Mouse (Mus musculus) heart, embryonic 16.5 days (tissue): ENCODE results near the gene Naa40. TPM values are rescaled to one million over a fixed set of nuclear protein-coding genes. Genes with fewer than 3 reads are reported as not detected.

Source experiments
- ATAC-seq: fragments of 200-750 bp; cut with Nextera tagmentation; replicated peaks from 2 replicates; pipeline ENCODE4 v1.8.0; 2017; ENCODE audit warnings: moderate number of reproducible peaks; ENCODE audit not compliant: insufficient read depth, low FRiP score; ENCODE audit errors: extremely low read depth
- H3K27ac ChIP-seq: fragments of 300-500 bp; sonication (generic); 2 replicates; pipeline ENCODE4 v1.5.1; 2014; ENCODE audit warnings: mild to moderate bottlenecking, low read length, control low read depth, moderate library complexity
- H3K27me3 ChIP-seq: fragments of 300-500 bp; sonication (generic); 2 replicates; pipeline ENCODE4 v1.6.1; 2014; ENCODE audit warnings: low read length, mixed read lengths; ENCODE audit not compliant: control insufficient read depth, insufficient read depth
- H3K36me3 ChIP-seq: fragments of 300-500 bp; sonication (generic); 2 replicates; pipeline ENCODE4 v1.6.1; 2014; ENCODE audit not compliant: control insufficient read depth, insufficient read depth
- H3K4me1 ChIP-seq: fragments of 300-500 bp; sonication (generic); 2 replicates; pipeline ENCODE4 v1.6.1; 2014; ENCODE audit warnings: low read length, mixed read lengths; ENCODE audit not compliant: control insufficient read depth, insufficient read depth
- H3K4me2 ChIP-seq: fragments of 300-500 bp; sonication (generic); 2 replicates; pipeline ENCODE4 v1.6.1; 2014; ENCODE audit warnings: low read depth, mild to moderate bottlenecking, control low read depth, low read length
- H3K4me3 ChIP-seq: fragments of 300-500 bp; sonication (generic); 2 replicates; pipeline ENCODE4 v1.5.1; 2014; ENCODE audit warnings: mild to moderate bottlenecking, control low read depth, low read length
- H3K9ac ChIP-seq: fragments of 300-500 bp; sonication (generic); 2 replicates; pipeline ENCODE4 v1.6.1; 2014; ENCODE audit warnings: low read length, control low read depth
- H3K9me3 ChIP-seq: fragments of 300-500 bp; sonication (generic); replicated peaks from 2 replicates; pipeline ENCODE4 v1.6.1; 2016; ENCODE audit warnings: low read length; ENCODE audit not compliant: control insufficient read depth
- WGBS: fragments of 180-500 bp; shearing (Covaris S2); extraction: QIAGEN DNeasy Blood & Tissue Kit; methylation state at CpG from one replicate; pipeline ENCODE4 v1.1.7; 2014; 5-methylcytosine and 5-hydroxymethylcytosine counted together
- polyA plus RNA-seq: library from polyadenylated mRNA; unstranded; fragments of >200 nt; fragmentation: Nextera tagmentation; extraction: Ambion mirVana; gene quantifications from 2 replicates; pipeline ENCODE4 v1.2.1, GENCODE M21; 2015

Naa40 gene
- polyA plus RNA-seq = 59.3 and 61.1 TPM in 2 replicates

DNA sequence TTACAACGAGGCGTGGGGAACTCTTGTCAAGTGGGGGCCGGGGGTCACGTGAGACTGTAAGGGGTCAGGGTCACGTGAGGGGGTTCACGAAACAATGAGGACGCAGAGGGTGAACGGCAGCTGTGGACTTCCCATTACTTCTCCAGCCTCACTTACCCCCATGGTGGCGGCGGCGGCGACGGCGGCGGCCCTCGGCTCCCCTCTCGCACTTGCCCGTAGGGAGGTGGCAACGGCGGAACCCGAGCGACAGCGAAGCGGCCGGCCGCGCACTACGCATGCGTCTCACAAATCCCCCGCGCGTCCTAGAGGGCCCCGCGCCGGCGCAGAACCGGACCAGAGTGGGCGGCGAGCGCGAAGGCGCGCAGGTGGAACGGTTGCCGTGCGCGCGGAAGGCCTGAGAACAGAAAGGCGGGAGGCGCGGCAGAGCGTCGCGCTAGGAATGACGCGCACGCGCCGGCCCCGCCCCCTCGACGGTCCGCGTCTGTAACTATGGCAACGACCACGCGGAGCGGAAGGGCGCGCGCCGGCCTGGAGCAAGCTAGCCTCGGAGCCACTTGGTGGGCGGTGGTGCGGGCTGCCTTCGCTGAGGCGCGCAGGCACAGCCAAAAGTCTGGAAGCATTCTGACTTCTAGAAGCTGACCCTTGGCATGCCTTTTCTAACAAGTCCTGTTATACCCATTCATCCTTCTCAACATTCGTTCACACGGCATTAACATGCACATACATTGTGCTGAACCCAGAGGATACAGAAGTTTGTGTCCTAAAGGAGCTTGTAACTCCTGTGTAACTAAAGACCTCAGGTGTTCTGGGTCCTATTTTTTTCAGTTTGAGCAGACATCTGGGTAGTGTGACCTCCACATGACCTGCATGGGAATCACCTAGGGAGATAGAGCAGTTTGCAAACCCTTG is at the start of gene Naa40:
Naa40 (minus strand) TSS at position 402 of the 909 bp plus-strand sequence.
- H3K9ac ChIP-seq = peak within 1 kb of the TSS; percentile 80
- peak within 1 kb of the TSS; percentile 67 for H3K4me2 ChIP-seq
- WGBS = under 1% methylated on average over 79 of the region's 80 CpGs
- H3K27ac ChIP-seq = peak within 1 kb of the TSS; percentile 94
- peak within 1 kb of the TSS; percentile 87 for H3K4me3 ChIP-seq
- peak; percentile 94 for ATAC-seq
- peaks cover 18% of the 10 kb centered on the region for H3K36me3 ChIP-seq
- peaks cover 20% of the 10 kb centered on the region for H3K4me1 ChIP-seq
- H3K27me3 ChIP-seq = no peaks in the 10 kb centered on the region
- H3K9me3 ChIP-seq = no peaks in the 10 kb centered on the region

DNA sequence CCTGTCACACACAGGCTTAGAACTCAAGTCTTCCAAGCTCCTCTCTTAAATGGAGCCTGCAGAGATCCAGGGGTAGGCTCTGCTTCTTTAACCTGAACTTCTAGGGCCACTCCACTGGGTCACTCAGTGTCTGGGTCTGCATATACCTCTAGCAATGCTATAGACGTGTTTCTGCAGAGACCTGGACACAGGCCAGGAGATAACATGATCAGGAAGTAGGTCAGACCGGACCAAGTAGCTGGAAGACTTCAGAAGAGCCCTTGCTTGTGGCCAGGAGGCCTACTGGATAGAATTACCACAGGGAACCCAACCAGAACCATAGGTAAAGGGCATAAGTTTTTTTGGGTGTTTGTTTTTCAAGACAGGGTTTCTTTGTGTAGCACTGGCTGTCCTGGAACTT is 48.8 kb upstream of the Naa40 start:
- H3K9ac ChIP-seq = no peak overlapping the region
- H3K4me3 ChIP-seq = no peak overlapping the region
- peaks cover 28% of the 10 kb centered on the region for H3K4me1 ChIP-seq
- no peaks in the 10 kb centered on the region for H3K9me3 ChIP-seq
- H3K36me3 ChIP-seq = peaks cover 19% of the 10 kb centered on the region
- 5% methylated on average over 2 of the region's 2 CpGs for WGBS
- no peaks in the 10 kb centered on the region for H3K27me3 ChIP-seq
- ATAC-seq = no peak
- H3K4me2 ChIP-seq = no peak overlapping the region
- no peak overlapping the region for H3K27ac ChIP-seq

DNA sequence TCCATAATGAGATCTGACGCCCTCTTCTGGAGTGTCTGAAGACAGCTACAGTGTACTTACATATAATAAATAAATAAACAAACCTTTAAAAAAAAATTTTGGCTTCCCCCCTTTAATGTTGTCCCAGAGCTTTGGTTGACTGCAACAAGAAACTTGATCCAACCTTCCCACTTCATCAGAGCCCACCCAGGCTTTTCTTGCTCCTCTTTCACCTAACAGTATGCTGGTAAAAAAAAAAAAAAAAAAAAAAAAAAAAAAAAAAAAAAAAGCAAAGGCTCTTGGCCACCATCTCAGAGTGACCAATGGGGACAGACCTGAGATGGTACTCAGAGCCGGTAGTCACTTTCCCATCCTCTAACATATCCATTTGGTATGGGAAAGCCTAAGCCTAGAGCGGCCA is 47.3 kb upstream of the Naa40 start:
- H3K27ac ChIP-seq = no peak overlapping the region
- H3K4me1 ChIP-seq = peaks cover 14% of the 10 kb centered on the region
- 82% methylated on average over 3 of the region's 3 CpGs for WGBS
- no peaks in the 10 kb centered on the region for H3K9me3 ChIP-seq
- H3K4me3 ChIP-seq = no peak overlapping the region
- H3K4me2 ChIP-seq = no peak overlapping the region
- peaks cover 31% of the 10 kb centered on the region for H3K36me3 ChIP-seq
- no peaks in the 10 kb centered on the region for H3K27me3 ChIP-seq
- no peak overlapping the region for H3K9ac ChIP-seq
- ATAC-seq = no peak

DNA sequence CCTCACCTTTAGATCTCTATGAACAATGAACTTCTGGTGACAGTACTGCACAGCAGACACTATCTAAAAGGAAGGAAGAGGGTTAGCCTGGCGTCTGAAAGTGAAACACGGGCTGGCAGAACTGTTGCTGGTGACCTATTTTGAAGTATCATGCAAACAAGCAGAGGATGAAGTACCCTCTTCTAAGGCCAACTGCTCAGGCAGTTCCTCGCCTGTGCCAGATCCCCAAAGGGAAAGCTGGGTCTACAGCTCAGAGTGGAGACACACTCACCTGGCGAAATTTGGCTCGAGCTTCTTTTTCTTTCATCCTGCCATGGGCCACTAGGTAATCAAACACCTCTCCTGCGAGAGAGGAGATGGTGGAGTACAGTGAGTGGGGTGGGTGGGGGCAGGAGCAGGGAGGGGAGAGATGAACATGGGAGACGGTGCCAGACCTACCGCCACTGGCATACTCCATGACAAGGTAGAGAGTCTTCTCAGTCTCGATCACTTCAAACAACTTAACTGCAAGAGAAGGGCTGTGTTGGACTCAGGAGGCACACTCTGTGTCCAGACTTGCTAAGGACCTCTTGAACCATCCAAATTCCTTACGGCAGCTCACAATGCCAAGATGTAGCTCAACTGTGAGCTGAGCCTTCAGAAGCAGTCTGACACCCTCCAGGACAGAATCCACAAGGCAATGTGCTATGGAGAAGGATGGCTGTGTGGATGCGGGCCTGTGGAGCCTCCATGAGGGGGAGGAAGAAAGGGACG is 45.8 kb upstream of the Naa40 start:
- peaks cover 46% of the 10 kb centered on the region for H3K36me3 ChIP-seq
- H3K4me3 ChIP-seq = no peak overlapping the region
- H3K27me3 ChIP-seq = no peaks in the 10 kb centered on the region
- no peak overlapping the region for H3K4me2 ChIP-seq
- H3K9ac ChIP-seq = no peak overlapping the region
- no peak overlapping the region for H3K27ac ChIP-seq
- H3K9me3 ChIP-seq = no peaks in the 10 kb centered on the region
- WGBS = 76% methylated on average over 12 of the region's 12 CpGs
- peaks cover 9% of the 10 kb centered on the region; the same call in 1 of the 2 replicates for H3K4me1 ChIP-seq
- no peak for ATAC-seq

DNA sequence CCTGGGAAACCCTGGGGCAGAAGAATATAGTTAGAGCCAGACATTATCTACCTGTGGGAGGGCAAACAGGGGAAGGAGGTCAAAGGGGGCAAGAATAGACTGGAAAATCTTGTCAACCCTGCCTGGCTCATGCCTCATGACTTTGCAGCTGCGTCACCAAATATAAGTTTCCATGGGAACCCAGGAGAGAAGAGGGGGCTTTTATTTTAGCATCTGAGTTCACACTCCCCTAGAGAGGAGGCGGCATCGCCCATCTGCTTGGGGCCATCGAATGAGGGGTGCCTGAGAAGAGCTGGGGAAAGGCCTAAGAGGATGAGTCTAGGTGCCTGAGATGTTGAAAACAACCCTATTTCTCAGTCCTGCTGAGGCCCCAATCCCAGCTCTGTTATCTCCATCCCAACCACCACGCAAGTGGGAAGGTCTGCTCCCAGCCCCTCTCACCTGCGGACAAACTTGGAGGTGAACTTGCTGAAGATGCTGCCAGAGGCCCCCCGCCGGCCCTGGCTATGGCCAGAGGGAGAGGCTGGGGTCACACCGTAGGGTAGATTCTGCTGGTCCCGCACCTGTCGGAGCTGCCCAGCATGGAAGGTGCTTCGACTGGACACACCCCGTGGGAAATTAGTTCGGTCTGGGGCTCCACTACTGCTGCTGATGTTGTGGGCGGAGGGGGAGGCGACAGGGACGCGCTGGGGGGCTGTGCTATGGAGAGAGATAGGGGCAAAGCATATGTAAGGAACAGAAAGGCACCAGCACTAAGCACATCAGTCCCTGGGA is 39.8 kb upstream of the Naa40 start:
- Histone ChIP-seq H3K9me3 (no peaks in the 10 kb centered on the region), H3K4me3 (no peak overlapping the region), H3K27ac (no peak overlapping the region), H3K4me1 (peaks cover 10% of the 10 kb centered on the region; the same call in 1 of the 2 replicates), H3K27me3 (no peaks in the 10 kb centered on the region), H3K4me2 (no peak overlapping the region), H3K9ac (no peak overlapping the region), H3K36me3 (peaks cover 48% of the 10 kb centered on the region)
- no peak for ATAC-seq
- 85% methylated on average over 18 of the region's 18 CpGs for WGBS

DNA sequence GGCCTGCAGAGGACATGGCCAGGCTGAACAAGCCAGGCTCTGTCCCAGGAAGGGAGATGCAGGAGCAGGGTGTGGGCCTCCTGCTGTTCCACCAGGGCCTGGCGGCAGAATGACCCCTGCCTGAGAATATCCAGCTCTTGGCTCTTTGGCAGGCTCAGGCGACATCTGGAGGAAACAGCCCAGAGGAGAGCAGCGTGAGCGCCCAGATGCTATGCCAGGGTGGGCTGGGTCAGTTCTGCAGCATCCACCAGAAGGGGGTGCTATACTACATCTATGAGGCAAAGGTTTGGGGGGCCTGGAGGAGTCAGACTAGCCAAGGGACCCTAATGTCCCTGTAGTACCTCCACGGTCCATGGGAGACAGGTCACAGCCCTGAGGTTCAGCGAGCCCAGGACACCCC is 38.1 kb upstream of the Naa40 start:
- Histone ChIP-seq H3K4me1 (peaks cover 21% of the 10 kb centered on the region), H3K9ac (no peak overlapping the region)
- peak; percentile 33; the same call in 1 of the 2 replicates for ATAC-seq

DNA sequence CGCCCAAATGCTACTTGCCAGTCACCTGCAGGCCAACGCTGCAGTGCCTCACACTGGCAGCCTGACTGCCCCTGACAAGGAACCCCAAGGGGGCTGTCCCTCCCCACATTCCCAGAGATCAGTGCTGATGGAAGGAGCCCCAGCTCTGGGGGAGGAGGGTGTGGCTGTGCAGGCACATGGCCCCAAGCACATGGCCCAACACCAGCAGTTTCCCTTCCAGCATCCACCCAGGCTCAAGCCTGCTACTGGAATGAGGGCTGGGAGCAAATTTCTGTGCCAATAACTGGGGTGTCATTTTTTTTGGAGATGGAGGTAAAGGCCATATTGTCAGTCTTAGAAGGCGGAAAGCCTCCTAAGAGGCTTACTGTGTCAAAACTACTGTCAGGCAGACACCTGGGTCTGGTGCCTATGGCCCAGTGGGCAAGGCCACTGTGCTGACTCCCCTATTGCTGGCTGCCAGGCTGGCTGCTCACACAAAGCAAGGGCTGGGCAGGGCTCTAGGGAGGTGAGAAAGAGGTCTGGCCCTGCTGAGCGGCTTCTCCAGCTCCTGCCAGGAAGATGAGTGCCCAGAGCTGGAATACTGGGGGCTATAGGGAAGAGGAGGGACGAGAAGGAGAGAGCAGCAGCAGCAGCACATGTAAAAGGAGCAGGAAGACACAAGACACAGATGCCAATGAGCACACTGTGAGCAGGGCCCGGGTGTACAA is 37.4 kb upstream of the Naa40 start:
- Histone ChIP-seq H3K27me3 (no peaks in the 10 kb centered on the region), H3K4me2 (no peak overlapping the region), H3K9me3 (no peaks in the 10 kb centered on the region), H3K4me1 (peaks cover 21% of the 10 kb centered on the region), H3K4me3 (no peak overlapping the region), H3K36me3 (peaks cover 44% of the 10 kb centered on the region), H3K27ac (0 out of 2 replicates have a peak overlapping the region, but pooled peaks have one; percentile 25), H3K9ac (no peak overlapping the region)
- no peak for ATAC-seq
- 77% methylated on average over 6 of the region's 6 CpGs for WGBS

More for the DNA sequence above, 38.1 kb upstream of the Naa40 start:
- H3K27me3 ChIP-seq = no peaks in the 10 kb centered on the region
- no peak overlapping the region for H3K4me2 ChIP-seq
- no peak overlapping the region for H3K4me3 ChIP-seq
- WGBS = 33% methylated on average over 6 of the region's 6 CpGs
- H3K36me3 ChIP-seq = peaks cover 41% of the 10 kb centered on the region
- H3K27ac ChIP-seq = 0 out of 2 replicates have a peak overlapping the region, but pooled peaks have one; percentile 25
- no peaks in the 10 kb centered on the region for H3K9me3 ChIP-seq

DNA sequence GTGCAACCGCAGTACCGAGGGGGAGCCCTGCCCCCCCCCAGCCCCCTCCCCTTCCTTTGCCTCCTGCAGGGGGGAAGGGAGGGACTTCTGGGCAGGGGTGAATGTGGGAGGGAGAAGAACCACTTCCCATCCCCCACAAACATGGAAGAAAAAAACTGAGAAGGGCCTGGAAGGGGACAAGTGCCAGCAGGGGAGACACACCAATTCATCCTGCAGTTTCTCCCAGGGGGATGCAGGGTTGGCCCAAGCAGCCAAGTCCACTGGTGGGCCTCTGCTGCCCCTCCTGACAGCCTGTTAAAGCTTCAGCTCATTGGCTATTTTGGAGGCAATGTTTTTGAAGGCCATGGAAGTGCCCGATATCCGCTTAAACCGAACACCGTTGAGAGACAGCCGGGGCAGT is 35.8 kb upstream of the Naa40 start:
- no peak overlapping the region for H3K9ac ChIP-seq
- WGBS = 68% methylated on average over 7 of the region's 7 CpGs
- no peak overlapping the region for H3K27ac ChIP-seq
- ATAC-seq = no peak
- no peaks in the 10 kb centered on the region for H3K27me3 ChIP-seq
- H3K4me3 ChIP-seq = no peak overlapping the region
- H3K4me2 ChIP-seq = no peak overlapping the region
- peaks cover 40% of the 10 kb centered on the region for H3K36me3 ChIP-seq
- no peaks in the 10 kb centered on the region for H3K9me3 ChIP-seq
- H3K4me1 ChIP-seq = peaks cover 21% of the 10 kb centered on the region
